Mouse (Mus musculus) neural tube, embryonic 13.5 days (tissue): ENCODE results near the gene Dhcr24. TPM values are rescaled to one million over a fixed set of nuclear protein-coding genes. Genes with fewer than 3 reads are reported as not detected.

Source experiments
- ATAC-seq: fragments of 200-750 bp; cut with Nextera tagmentation; 2 replicates; pipeline ENCODE4 v1.8.0; 2017; ENCODE audit warnings: low read depth, mild to moderate bottlenecking, moderate TSS enrichment, moderate library complexity
- H3K27ac ChIP-seq: fragments of 300-500 bp; sonication (generic); replicated peaks from 2 replicates; pipeline ENCODE4 v1.5.1; 2015; ENCODE audit warnings: moderate library complexity, mild to moderate bottlenecking, inconsistent platforms
- H3K27me3 ChIP-seq: fragments of 300-500 bp; sonication (generic); 2 replicates; pipeline ENCODE4 v1.6.1; 2015; ENCODE audit warnings: mild to moderate bottlenecking, inconsistent platforms
- H3K36me3 ChIP-seq: fragments of 300-500 bp; sonication (generic); 2 replicates; pipeline ENCODE4 v1.6.1; 2015; ENCODE audit warnings: mild to moderate bottlenecking, inconsistent platforms
- H3K4me1 ChIP-seq: fragments of 300-500 bp; sonication (generic); replicated peaks from 2 replicates; pipeline ENCODE4 v1.6.1; 2015; ENCODE audit warnings: inconsistent platforms
- H3K4me2 ChIP-seq: fragments of 300-500 bp; sonication (generic); 2 replicates; pipeline ENCODE4 v1.6.1; 2015; ENCODE audit warnings: inconsistent platforms, mild to moderate bottlenecking, moderate library complexity
- H3K4me3 ChIP-seq: fragments of 300-500 bp; sonication (generic); 2 replicates; pipeline ENCODE4 v1.5.1; 2015; ENCODE audit warnings: mild to moderate bottlenecking, inconsistent platforms
- H3K9ac ChIP-seq: fragments of 300-500 bp; sonication (generic); 2 replicates; pipeline ENCODE4 v1.6.1; 2015; ENCODE audit warnings: moderate library complexity, mild to moderate bottlenecking, inconsistent platforms
- H3K9me3 ChIP-seq: fragments of 300-500 bp; sonication (generic); 2 replicates; pipeline ENCODE4 v1.6.1; 2016; ENCODE audit warnings: inconsistent platforms
- WGBS: fragments of 180-500 bp; shearing (Covaris S2); methylation state at CpG from one replicate; pipeline ENCODE4 v1.1.7; 2015; 5-methylcytosine and 5-hydroxymethylcytosine counted together
- polyA plus RNA-seq: library from polyadenylated mRNA; unstranded; fragments of >200 nt; fragmentation: Nextera tagmentation; extraction: Ambion mirVana; gene quantifications from 2 replicates; pipeline ENCODE4 v1.2.1, GENCODE M21; 2015

Dhcr24 gene
- polyA plus RNA-seq, 1 experiment from 2014 or later, result 5.1 TPM

- Histone ChIP-seq H3K4me3 (no peak overlapping the region), H3K36me3 (peaks cover 65% of the 10 kb centered on the region), H3K4me2 (no peak overlapping the region), H3K27ac (no peak overlapping the region), H3K9ac (no peak overlapping the region), H3K4me1 (no peaks in the 10 kb centered on the region), H3K27me3 (no peaks in the 10 kb centered on the region), H3K9me3 (no peaks in the 10 kb centered on the region)
- WGBS, result 81% methylated on average over 9 of the region's 9 CpGs
- no peak for ATAC-seq
Measured at GRCm38 (mm10) chr4:106590142-106590541, 29.3 kb downstream of the Dhcr24 start.

GRCm38 (mm10) chr4:106590871-106591270 lies 30.0 kb downstream of the Dhcr24 start:
- 85% methylated on average over 9 of the region's 9 CpGs for WGBS
- no peaks in the 10 kb centered on the region for H3K4me1 ChIP-seq
- no peak overlapping the region for H3K4me3 ChIP-seq
- no peak overlapping the region for H3K27ac ChIP-seq
- peaks cover 58% of the 10 kb centered on the region for H3K36me3 ChIP-seq
- H3K9me3 ChIP-seq, result no peaks in the 10 kb centered on the region
- H3K27me3 ChIP-seq, result no peaks in the 10 kb centered on the region
- ATAC-seq, result no peak
- H3K9ac ChIP-seq, result no peak overlapping the region
- no peak overlapping the region for H3K4me2 ChIP-seq

- H3K27me3 ChIP-seq, result no peaks in the 10 kb centered on the region
- no peaks in the 10 kb centered on the region for H3K9me3 ChIP-seq
- H3K9ac ChIP-seq, result no peak overlapping the region
- no peak overlapping the region for H3K4me2 ChIP-seq
- no peak overlapping the region for H3K4me3 ChIP-seq
- WGBS, result 62% methylated on average over 7 of the region's 7 CpGs
- no peak for ATAC-seq
- no peaks in the 10 kb centered on the region for H3K4me1 ChIP-seq
- H3K36me3 ChIP-seq, result peaks cover 32% of the 10 kb centered on the region
- no peak overlapping the region for H3K27ac ChIP-seq
Measured at GRCm38 (mm10) chr4:106593636-106594035, 32.8 kb downstream of the Dhcr24 start.

- Histone ChIP-seq H3K9ac (no peak overlapping the region), H3K27me3 (no peaks in the 10 kb centered on the region), H3K4me2 (no peak overlapping the region), H3K4me1 (no peaks in the 10 kb centered on the region), H3K27ac (no peak overlapping the region), H3K9me3 (no peaks in the 10 kb centered on the region), H3K4me3 (no peak overlapping the region), H3K36me3 (peaks cover 7% of the 10 kb centered on the region; the same call in 1 of the 2 replicates)
- ATAC-seq, result no peak
- 59% methylated on average over 3 of the region's 3 CpGs for WGBS
Measured at GRCm38 (mm10) chr4:106596200-106596599, 35.4 kb downstream of the Dhcr24 start.

GRCm38 (mm10) chr4:106597055-106597454 lies 36.2 kb downstream of the Dhcr24 start:
- Histone ChIP-seq H3K9ac (no peak overlapping the region), H3K9me3 (no peaks in the 10 kb centered on the region), H3K27ac (no peak overlapping the region), H3K4me1 (no peaks in the 10 kb centered on the region), H3K27me3 (no peaks in the 10 kb centered on the region), H3K4me2 (no peak overlapping the region), H3K4me3 (no peak overlapping the region), H3K36me3 (no peaks in the 10 kb centered on the region)
- no peak for ATAC-seq
- 80% methylated on average over 9 of the region's 9 CpGs for WGBS

GRCm38 (mm10) chr4:106597741-106598140 lies 36.9 kb downstream of the Dhcr24 start:
- WGBS, result 88% methylated on average over 4 of the region's 4 CpGs
- no peak for ATAC-seq
- Histone ChIP-seq H3K27ac (no peak overlapping the region), H3K9me3 (no peaks in the 10 kb centered on the region), H3K27me3 (no peaks in the 10 kb centered on the region), H3K36me3 (no peaks in the 10 kb centered on the region), H3K9ac (no peak overlapping the region), H3K4me1 (no peaks in the 10 kb centered on the region), H3K4me3 (no peak overlapping the region), H3K4me2 (no peak overlapping the region)

GRCm38 (mm10) chr4:106599415-106599814 lies 38.6 kb downstream of the Dhcr24 start:
- H3K27ac ChIP-seq, result no peak overlapping the region
- 52% methylated on average over 1 of the region's 1 CpGs for WGBS
- no peaks in the 10 kb centered on the region for H3K9me3 ChIP-seq
- H3K9ac ChIP-seq, result no peak overlapping the region
- H3K4me1 ChIP-seq, result no peaks in the 10 kb centered on the region
- H3K27me3 ChIP-seq, result no peaks in the 10 kb centered on the region
- no peak overlapping the region for H3K4me3 ChIP-seq
- ATAC-seq, result no peak
- no peaks in the 10 kb centered on the region for H3K36me3 ChIP-seq
- H3K4me2 ChIP-seq, result no peak overlapping the region

- 83% methylated on average over 4 of the region's 4 CpGs for WGBS
- Histone ChIP-seq H3K4me2 (no peak overlapping the region), H3K27ac (no peak overlapping the region), H3K36me3 (no peaks in the 10 kb centered on the region), H3K9ac (no peak overlapping the region), H3K4me1 (no peaks in the 10 kb centered on the region), H3K4me3 (no peak overlapping the region), H3K27me3 (no peaks in the 10 kb centered on the region), H3K9me3 (no peaks in the 10 kb centered on the region)
- ATAC-seq, result no peak
Measured at GRCm38 (mm10) chr4:106600770-106601169, 39.9 kb downstream of the Dhcr24 start.

- H3K9ac ChIP-seq, result peak overlapping the region; percentile 54; the same call in 1 of the 2 replicates
- peak overlapping the region; percentile 42 for H3K4me2 ChIP-seq
- 47% methylated on average over 18 of the region's 18 CpGs for WGBS
- H3K4me3 ChIP-seq, result peak overlapping the region; percentile 10; the same call in 1 of the 2 replicates
- H3K36me3 ChIP-seq, result no peaks in the 10 kb centered on the region
- peaks cover 5% of the 10 kb centered on the region for H3K4me1 ChIP-seq
- H3K9me3 ChIP-seq, result no peaks in the 10 kb centered on the region
- ATAC-seq, result peak; percentile 89
- H3K27ac ChIP-seq, result no peak overlapping the region
- no peaks in the 10 kb centered on the region for H3K27me3 ChIP-seq
Measured at GRCm38 (mm10) chr4:106606639-106607554, 46.1 kb downstream of the Dhcr24 start.

- ATAC-seq, result no peak
- H3K27me3 ChIP-seq, result no peaks in the 10 kb centered on the region
- 96% methylated on average over 1 of the region's 1 CpGs for WGBS
Measured at GRCm38 (mm10) chr4:106607905-106608304, 47.1 kb downstream of the Dhcr24 start.

GRCm38 (mm10) chr4:106613105-106613504 lies 52.3 kb downstream of the Dhcr24 start:
- H3K4me1 ChIP-seq, result peaks cover 19% of the 10 kb centered on the region
- 76% methylated on average over 8 of the region's 8 CpGs for WGBS
- ATAC-seq, result no peak

More at GRCm38 (mm10) chr4:106607905-106608304, 47.1 kb downstream of the Dhcr24 start:
- no peaks in the 10 kb centered on the region for H3K9me3 ChIP-seq
- no peaks in the 10 kb centered on the region for H3K36me3 ChIP-seq
- peaks cover 5% of the 10 kb centered on the region for H3K4me1 ChIP-seq
- no peak overlapping the region for H3K4me3 ChIP-seq
- H3K9ac ChIP-seq, result no peak overlapping the region
- H3K27ac ChIP-seq, result no peak overlapping the region
- H3K4me2 ChIP-seq, result no peak overlapping the region

GRCm38 (mm10) chr4:106613560-106613959 lies 52.7 kb downstream of the Dhcr24 start:
- Histone ChIP-seq H3K9ac (no peak overlapping the region), H3K4me3 (no peak overlapping the region), H3K4me1 (peaks cover 19% of the 10 kb centered on the region), H3K27me3 (peaks cover 6% of the 10 kb centered on the region; the same call in 1 of the 2 replicates), H3K9me3 (no peaks in the 10 kb centered on the region), H3K27ac (no peak overlapping the region), H3K4me2 (no peak overlapping the region), H3K36me3 (no peaks in the 10 kb centered on the region)
- ATAC-seq, result 0 out of 2 replicates have a peak, but pooled peaks have one; percentile 16
- WGBS, result 76% methylated on average over 3 of the region's 3 CpGs

More at GRCm38 (mm10) chr4:106613105-106613504, 52.3 kb downstream of the Dhcr24 start:
- Histone ChIP-seq H3K36me3 (no peaks in the 10 kb centered on the region), H3K4me2 (no peak overlapping the region), H3K9ac (no peak overlapping the region), H3K4me3 (no peak overlapping the region), H3K27ac (no peak overlapping the region), H3K27me3 (peaks cover 6% of the 10 kb centered on the region; the same call in 1 of the 2 replicates), H3K9me3 (no peaks in the 10 kb centered on the region)
